Mouse (Mus musculus) T-cell, adult 66 days (primary cell): ENCODE measurements around the gene Hoxd3. TPM values are rescaled to one million over a fixed set of nuclear protein-coding genes. Genes with fewer than 3 reads are reported as not detected.

Experiments used
- total RNA-seq, 2 experiments: library from RNA; stranded (reverse); gene quantifications; 3 replicates in 1 of 2; 4 replicates in 1 of 2; pipeline ENCODE4 v1.2.4; 2023

The Hoxd3 gene
- not detected for total RNA-seq

DNA sequence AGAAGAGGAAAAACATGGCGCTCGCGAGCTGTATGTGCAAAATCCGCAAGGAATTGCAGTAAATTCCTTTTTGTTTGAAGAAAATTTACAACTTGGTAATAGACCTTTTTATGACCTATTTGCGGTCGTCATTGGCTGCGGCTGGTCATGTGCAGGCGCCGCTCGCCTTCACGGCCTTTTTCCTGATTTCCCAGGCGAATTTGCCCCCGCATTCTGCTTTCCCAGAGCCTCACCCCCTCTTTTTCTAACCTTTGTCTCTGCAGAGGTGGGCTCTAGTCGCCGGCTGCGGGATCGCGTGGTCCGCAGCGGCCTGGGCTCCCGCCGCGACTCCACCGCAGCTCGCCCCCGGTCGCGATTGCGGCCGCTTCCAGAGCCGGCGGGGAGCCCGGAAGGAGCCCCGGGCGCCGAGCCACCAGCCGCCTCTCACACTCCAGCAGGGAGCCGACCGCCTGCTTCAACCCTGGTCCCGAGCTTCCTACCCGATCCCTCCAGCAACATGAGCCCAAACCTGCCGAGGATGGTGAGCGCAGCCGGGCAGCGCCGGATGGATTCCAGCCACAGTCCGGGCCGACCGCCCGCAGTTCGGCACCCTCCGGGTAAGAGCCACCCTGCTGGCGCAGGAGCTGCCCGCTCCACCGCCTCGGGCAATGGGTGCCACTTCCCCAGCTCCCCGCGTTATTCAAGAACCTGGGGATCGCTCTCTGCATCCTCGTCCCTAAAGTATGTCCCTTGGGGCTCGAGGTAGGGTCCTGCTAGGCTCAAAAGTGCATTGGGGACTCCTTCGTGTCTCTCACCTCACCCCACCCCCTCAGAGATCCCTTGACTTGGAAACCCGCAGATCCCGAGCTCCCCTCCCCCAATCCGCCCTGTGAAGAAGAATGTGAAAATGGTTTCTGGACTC is at the start of gene Hoxd3, which contains the start of gene Hoxd4:
Hoxd3 (plus strand) TSS at position 207 of the 901 bp plus-strand sequence.
Hoxd4 (plus strand) TSS at position 209 of the 901 bp plus-strand sequence.

GRCm38 (mm10) chr2:74667842-74668357 is 43.8 kb upstream of the Hoxd3 start, which contains the start of gene Hoxd13:
TSS of gene Hoxd13 (plus strand) at chr2:74668310.

GRCm38 (mm10) chr2:74674881-74675665 is 36.7 kb upstream of the Hoxd3 start, which contains the start of gene Hoxd12:
TSS of gene Hoxd12 (plus strand) at chr2:74675013.

DNA sequence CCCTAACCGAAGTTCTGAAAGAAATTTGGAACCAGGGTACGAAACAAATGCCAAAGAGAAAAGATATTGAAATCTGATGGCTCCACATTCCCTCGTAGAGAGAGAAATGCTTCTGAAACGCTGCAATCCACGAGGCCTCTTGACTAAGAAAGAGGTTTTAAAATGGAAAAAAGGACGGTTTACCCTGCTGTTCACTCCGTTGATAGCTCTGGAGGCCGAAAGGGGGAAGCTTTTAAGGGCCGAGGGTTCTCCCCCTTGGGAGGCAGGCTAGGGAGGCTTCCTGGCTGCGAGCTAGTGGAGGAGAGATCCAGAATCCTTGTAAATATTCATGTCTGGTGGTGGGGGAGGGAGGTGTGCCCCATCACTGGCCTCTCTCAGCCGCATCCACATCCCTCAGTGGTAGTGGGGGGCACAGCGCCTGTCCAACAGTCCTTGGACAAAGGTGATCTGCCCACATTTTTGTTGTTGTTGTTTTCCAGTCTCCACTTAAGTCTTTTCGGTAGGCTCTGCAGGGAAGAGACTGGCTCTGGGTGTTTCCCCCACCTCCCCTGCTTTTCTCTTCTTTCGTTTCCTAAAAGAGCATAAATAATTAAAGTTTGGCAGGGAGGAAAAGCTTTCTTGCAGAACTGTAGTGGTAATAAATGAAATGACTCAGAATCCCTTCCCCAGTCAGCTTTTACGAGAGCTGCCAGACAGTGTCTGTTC is 32.7 kb upstream of the Hoxd3 start, which contains the start of gene Hoxd11:
Hoxd11 (plus strand) TSS at position 667 of the 705 bp plus-strand sequence.

GRCm38 (mm10) chr2:74691022-74691951 is 20.4 kb upstream of the Hoxd3 start, which contains the start of gene Hoxd10:
TSS of gene Hoxd10 (plus strand) at chr2:74691924.

GRCm38 (mm10) chr2:74697567-74698121 is 14.1 kb upstream of the Hoxd3 start, which contains the start of gene Hoxd9:
TSS of gene Hoxd9 (plus strand) at chr2:74697727.

GRCm38 (mm10) chr2:74704393-74704998 is 7.2 kb upstream of the Hoxd3 start, which contains the start of gene Hoxd8:
TSS of gene Hoxd8 (plus strand) at chr2:74704615.

DNA sequence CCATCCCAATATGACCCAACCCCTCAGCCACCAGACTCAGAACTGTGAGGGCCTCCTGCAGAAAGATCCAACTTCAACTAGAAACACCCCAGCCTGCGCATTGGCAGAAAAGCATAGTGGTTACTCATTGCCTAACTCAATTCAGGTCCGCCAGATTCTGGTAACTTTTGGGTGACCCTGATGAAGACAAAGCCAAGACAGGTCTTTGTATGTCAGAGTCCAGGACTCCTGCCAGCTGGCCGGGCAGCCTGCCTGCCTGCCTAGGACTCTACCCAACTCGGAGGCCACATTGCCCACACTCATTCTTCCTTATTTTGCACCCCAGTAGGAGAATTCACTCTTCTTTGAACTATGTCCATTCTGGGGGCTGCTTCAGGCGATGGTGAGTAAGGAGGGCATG is 14.8 kb downstream of the Hoxd3 start, which contains the start of gene Gm28230:
Gm28230 (plus strand) TSS at position 178 of the 400 bp plus-strand sequence.

DNA sequence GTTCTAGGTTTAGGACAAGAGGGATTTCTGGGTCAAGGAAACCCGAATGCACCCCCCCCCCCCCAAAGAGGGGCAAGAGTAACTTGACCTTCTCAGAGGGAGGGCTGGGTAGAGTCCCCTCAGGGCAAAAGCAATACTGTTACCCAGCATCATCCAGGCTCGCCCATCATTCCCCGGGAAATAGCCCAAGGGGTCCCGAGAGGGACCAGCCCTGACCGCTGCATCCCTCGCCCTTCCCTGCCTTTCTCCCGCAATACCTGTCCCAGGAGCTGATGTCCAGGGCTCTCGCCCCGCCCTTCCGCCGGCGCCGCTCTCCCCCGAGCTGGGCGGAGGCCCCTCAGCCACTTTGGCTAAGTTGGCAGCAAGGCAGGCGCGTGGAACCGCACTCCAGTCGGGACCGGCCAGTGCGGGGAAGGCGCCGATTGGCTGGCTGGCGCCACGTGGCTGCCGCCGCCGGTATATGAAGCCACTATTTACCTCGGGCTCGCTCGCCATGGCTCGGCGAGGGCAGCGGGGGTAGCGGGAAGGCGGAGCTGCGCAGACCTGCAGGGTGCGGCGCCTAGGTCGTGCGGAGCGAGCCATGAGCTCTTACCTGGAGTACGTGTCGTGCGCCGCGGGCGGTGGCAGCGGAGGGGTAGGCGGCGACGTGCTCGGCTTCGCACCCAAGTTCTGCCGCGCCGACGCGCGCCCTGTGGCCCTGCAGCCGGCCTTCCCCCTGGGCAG is 51.0 kb downstream of the Hoxd3 start, which contains the start of gene Hoxd1:
Hoxd1 (plus strand) TSS at position 459 of the 723 bp plus-strand sequence.

Other genes starting within 250 kb of the Hoxd3 start
- gene Lnpk, start 132.5 kb upstream of the Hoxd3 start, total RNA-seq = 10 to 100 TPM; 27.4 to 31.5 TPM
- gene Evx2, start 52.4 kb upstream of the Hoxd3 start, total RNA-seq = not detected
- not detected for gene Hoxd13, start 43.6 kb upstream of the Hoxd3 start, total RNA-seq
- gene Hoxd12, start 36.9 kb upstream of the Hoxd3 start, total RNA-seq = not detected
- gene Hoxd11, start 32.4 kb upstream of the Hoxd3 start, total RNA-seq = not detected
- gene Hoxd10, start 20.0 kb upstream of the Hoxd3 start, total RNA-seq = not detected
- gene Hoxd9, start 14.2 kb upstream of the Hoxd3 start, total RNA-seq = not detected
- not detected for gene Hoxd8, start 7.3 kb upstream of the Hoxd3 start, total RNA-seq
- not detected for gene Hoxd4, start within 50 bp of the Hoxd3 start, total RNA-seq
- not detected for gene Gm28230, start 14.8 kb downstream of the Hoxd3 start, total RNA-seq
- gene Hoxd1, start 51.1 kb downstream of the Hoxd3 start, total RNA-seq = not detected
- 10 to 100 TPM; 23.0 to 24.6 TPM for gene Mtx2, start 113.9 kb downstream of the Hoxd3 start, total RNA-seq